Mouse (Mus musculus): ENCODE data around the gene Zfp58. TPM values are rescaled to one million over a fixed set of nuclear protein-coding genes. Genes with fewer than 3 reads are reported as not detected.

Gene Zfp58
- 13.9 TPM for total RNA-seq (2023)

DNA sequence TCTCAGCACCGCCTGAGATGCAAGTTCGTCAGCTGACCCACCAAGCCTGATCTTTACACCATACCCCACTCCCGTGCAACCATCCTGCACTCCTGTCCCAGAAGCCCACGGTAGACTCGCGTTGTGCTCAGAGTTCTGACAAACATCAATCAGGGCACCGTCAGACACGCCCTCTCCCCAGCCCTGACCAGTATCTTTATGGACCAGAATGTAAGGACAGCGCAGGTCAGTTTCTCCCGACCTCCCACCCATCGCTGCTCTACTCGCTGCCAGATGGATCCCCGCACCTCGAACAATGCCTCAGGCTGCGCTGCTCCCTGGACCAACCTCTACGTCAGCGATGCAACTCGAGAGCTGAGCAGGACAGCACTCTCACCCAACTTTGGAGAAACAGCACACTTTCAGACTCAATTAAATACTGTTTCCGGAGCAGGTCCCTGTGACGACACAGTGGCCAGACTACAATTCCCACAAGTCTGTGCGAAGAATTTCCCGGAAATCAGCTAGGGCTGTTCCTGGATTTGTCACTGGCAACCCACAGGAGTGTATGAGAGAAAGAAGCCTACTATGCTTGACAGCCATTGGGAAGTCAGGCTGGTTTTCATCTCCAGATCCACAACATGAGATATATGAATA lies at the start of gene Zfp58:
Gene Zfp58 (minus strand): TSS at position 472 of the 636 bp plus-strand sequence.

GRCm38 (mm10) chr13:67525753-67526410 lies 25.5 kb upstream of the Zfp58 start, which contains the start of the genes Gm26965 and Zfp87:
Gene Gm26965, minus strand, starts transcription at chr13:67526151.
Gene Zfp87, minus strand, starts transcription at chr13:67526177.

GRCm38 (mm10) chr13:67483625-67484423 lies 16.5 kb downstream of the Zfp58 start, which contains the start of gene Zfp874b:
Gene Zfp874b, minus strand, starts transcription at chr13:67484258.

DNA sequence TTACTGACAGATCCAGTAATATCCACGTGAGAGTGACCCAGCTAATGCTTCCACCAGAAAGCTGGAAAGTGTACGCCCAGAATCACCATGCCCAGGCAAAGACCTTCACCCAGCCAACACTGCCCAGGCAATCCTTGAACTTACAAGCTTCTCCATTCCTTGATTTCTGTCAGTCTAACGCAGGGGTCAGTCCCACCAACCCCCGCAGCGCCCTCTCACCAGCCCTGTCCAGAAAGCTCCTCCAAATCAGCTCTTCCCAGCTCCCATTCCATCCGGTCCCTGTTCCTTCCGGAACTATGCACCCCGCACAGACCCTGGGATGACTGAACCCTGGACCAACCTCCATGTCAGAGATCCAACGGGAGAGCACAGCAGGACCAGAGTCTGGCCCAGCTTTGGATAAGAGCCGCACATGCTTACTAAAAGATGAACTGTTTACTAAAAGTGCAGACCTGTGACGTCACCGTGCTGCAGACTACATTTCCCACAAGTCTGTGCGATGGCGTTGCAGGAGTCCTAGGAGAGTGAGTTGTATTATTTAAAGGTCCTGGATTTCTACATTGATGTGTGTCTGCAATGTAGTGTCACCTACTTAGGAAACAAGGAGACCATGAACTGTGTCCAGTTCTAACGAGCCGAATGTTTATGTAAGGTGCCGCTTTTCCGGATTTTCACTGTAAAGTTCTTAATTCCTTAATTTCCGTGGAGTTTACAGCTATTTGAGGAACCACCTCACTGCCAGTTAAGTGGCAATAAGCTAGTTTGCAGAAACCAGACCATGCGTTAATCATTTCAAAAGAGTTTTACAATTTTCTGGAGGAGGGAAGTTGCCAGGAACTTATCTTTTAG lies 49.0 kb downstream of the Zfp58 start, which contains the start of gene Zfp874a:
Gene Zfp874a (minus strand): TSS at position 453 of the 849 bp plus-strand sequence.

Other genes starting within 250 kb of the Zfp58 start
- 2.2 TPM for gene Zfp458, start 222.1 kb downstream of the Zfp58 start, total RNA-seq (2023)
- gene Zfp457, start 194.1 kb downstream of the Zfp58 start, total RNA-seq (2023) = 1.4 TPM
- 12.2 TPM for gene Zfp595, start 168.0 kb downstream of the Zfp58 start, total RNA-seq (2023)
- gene Gm28044, start 140.0 kb downstream of the Zfp58 start, total RNA-seq (2023) = not detected
- gene Zfp953, start 139.9 kb downstream of the Zfp58 start, total RNA-seq (2023) = 9.0 TPM
- 3.4 TPM for gene Gm28041, start 124.8 kb downstream of the Zfp58 start, total RNA-seq (2023)
- 7.4 TPM for gene Zfp456, start 124.7 kb downstream of the Zfp58 start, total RNA-seq (2023)
- 19.0 TPM for gene Zfp429, start 100.7 kb downstream of the Zfp58 start, total RNA-seq (2023)
- 3.3 TPM for gene Zfp459, start 79.1 kb downstream of the Zfp58 start, total RNA-seq (2023)
- 14.4 TPM for gene Zfp874a, start 48.9 kb downstream of the Zfp58 start, total RNA-seq (2023)
- gene Zfp874b, start 16.3 kb downstream of the Zfp58 start, total RNA-seq (2023) = 25.2 TPM
- gene Gm26965, start 25.6 kb upstream of the Zfp58 start, total RNA-seq (2023) = not detected
- 21.2 TPM for gene Zfp87, start 25.6 kb upstream of the Zfp58 start, total RNA-seq (2023)
- gene Zfp748, start 53.3 kb upstream of the Zfp58 start, total RNA-seq (2023) = 12.6 TPM
- 19.2 TPM for gene Zfp729b, start 109.2 kb upstream of the Zfp58 start, total RNA-seq (2023)
- gene Gm49345, start 137.2 kb upstream of the Zfp58 start, total RNA-seq (2023) = not detected
- 10.6 TPM for gene Zfp729a, start 137.2 kb upstream of the Zfp58 start, total RNA-seq (2023)
- 7.9 TPM for gene Zfp738, start 186.5 kb upstream of the Zfp58 start, total RNA-seq (2023)
- 14.4 TPM for gene Zfp65, start 228.6 kb upstream of the Zfp58 start, total RNA-seq (2023)

Data from CD8-positive naive resting alpha-beta T cell, adult 57 days (primary cell).